Mouse (Mus musculus) left cerebral cortex, postnatal 14 days (tissue): ENCODE data around the gene Adamtsl4. TPM values are rescaled to one million over a fixed set of nuclear protein-coding genes. Genes with fewer than 3 reads are reported as not detected.

ENCODE experiments used
- DNase-seq, 2 experiments: peaks; one replicate each; pipeline ENCODE4 v3.0.0; 2021 to 2022; ENCODE audit warnings: low spot score in 2 of 2, mixed read lengths in 1 of 2
- intact Hi-C: fragments of 180-260 bp; cut with DNase I; formaldehyde crosslinking; loops from one replicate; pipeline ENCODE4 v1.15.1; 2025
- microRNA-seq, 2 experiments: library from miRNA; unstranded; fragments of <30 nt; microRNA quantifications; one replicate each; pipeline ENCODE4 v1.2.0; 2022
- total RNA-seq, 2 experiments: library from RNA; stranded (reverse); gene quantifications; 2 replicates each; pipeline ENCODE4 v1.2.3; 2021

The Adamtsl4 gene
- total RNA-seq, 2 experiments from 2014 or later, result 2.0 TPM

DNA sequence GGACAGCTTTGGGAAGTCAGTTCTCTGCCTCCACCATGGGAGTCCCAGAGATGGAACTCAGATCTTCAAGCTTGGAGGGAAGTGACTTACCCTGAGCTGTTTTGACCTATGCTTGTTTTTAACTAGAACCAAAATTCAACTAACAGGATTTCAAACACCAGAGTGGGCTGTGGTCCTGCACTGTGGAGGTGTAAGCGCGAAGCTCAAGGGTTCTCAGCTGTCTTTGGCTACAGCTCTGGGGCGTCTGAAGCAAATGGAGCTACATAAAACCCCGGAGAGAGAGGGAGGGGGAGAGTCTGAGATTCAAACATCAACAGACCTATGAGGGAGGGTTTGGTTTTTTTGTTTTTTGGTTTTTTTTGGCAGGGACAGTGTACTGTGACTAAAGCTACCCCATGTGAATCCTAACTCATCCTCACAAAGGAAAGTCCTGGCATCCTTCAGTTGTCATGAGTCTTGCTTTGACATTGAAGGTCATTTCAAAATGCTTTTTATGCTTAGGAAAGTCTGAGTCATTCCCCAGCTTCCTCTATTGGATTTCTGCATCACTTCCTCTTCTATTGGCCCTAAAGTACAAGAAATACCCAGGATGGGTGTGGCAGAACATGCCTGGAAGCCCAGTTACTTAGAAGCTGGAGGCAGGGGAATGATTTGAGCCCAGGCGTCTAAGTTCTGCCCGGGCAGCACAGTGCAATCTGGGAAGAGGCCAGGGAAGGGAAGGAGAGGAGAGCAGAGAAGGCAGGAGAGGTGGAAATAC lies 37.3 kb downstream of the Adamtsl4 start:
- no peak for DNase-seq
- intact Hi-C loops, result no loop called here

DNA sequence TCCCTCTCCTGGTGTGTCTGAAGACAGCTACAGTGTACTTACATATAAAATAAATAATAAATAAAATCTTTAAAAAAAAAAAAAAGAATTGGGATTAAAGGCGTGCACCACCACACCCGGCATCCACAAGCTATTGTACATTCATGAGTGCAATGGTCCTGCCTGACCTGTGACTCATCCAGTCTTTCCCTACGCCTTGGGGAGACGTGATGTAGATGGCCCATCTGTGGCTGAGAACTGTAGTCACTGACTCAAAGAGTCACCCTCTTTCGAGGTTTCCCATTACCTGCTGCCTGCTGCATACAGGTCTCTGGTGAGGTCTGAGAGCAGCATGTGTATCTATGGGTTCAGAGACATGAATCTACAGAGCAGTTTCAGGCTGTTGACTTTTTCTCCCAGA lies 39.7 kb downstream of the Adamtsl4 start:
- no peak for DNase-seq
- intact Hi-C loops, result no loop called here

DNA sequence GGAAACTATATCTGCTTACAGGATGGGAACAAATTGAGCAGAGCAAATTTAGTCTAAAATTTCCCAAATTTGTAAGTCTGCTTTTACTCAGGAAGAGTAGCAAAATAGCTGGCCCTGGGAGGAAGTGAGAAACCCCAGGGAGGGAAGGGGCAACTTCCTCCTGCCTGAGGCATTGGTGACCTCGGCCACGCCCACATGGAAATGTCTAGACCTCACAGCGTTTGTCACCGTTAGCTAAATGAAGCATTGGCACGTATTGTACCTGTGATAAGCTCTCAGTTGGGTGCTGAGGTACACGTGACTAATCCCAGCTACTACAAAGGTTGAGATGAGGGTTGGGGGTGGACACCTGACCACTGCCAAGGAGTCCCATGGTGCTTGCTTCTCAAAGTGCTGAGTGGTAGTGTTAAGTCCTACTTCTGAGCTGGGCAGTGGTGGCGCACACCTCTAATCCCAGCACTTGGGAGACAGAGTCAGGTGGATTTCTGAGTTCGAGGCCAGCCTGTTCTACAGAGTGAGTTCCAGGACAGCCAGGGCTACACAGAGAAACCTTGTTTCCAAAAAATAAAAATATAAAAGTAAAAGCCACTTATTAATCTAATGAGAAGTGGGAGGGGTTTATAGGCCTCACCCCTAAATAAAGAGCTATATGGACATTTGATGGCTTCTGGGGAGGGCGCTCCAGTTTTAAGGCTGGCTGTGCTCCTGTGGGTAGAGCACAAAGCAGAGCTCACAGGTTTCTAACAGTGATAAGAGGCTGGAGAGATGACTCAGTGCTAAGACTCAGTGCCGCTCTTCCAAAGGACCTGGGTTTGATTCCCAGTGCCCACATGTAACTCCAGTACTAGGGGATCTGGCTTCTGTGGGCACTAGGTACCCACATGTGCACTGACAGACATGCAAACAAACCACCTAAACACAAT lies 42.1 kb downstream of the Adamtsl4 start:
- intact Hi-C loops, result no loop called here

DNA sequence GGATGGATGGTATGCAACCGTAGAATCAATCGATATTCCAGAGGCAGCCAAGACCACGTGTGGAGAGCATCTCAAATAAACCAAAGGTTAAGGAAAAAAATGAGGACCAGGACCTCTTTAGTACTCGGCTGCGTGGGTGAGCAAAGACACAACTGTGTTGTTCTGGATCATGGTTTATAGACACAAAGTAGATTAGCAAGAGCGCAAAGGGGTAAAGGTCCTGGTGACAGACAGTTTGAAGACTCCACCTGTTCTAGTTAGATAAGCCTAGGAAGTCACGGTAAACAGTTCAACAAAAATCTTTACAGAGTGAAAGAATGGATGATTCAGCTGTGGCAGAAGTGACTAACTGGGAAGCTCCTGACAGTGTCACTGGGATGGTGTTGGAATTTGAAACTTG lies 44.6 kb downstream of the Adamtsl4 start:
- intact Hi-C loops, result no loop called here
- DNase-seq, result no peak

More for the DNA sequence above, 42.1 kb downstream of the Adamtsl4 start:
- DNase-seq, result peak in 1 of 2 experiments; percentile 30

DNA sequence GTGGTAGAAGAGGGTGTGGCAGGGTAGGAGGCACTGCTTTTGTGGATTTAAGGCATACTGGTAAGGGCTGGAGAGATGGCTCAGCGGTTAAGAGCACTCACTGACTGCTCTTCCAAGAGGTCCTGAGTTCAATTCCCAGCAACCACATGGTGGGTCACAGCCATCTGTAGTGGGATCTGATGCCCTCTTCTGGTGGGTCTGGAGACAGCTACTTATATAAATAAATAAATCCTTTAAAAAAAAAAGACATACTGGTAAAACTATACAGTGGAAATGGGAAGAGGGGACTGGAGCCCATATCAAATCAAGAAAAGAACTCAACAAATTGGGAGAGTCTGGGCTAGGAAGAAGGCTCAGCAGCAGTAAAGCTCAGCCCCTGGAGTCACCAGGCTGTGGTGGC lies 48.0 kb downstream of the Adamtsl4 start:
- intact Hi-C loops, result no loop called here

DNA sequence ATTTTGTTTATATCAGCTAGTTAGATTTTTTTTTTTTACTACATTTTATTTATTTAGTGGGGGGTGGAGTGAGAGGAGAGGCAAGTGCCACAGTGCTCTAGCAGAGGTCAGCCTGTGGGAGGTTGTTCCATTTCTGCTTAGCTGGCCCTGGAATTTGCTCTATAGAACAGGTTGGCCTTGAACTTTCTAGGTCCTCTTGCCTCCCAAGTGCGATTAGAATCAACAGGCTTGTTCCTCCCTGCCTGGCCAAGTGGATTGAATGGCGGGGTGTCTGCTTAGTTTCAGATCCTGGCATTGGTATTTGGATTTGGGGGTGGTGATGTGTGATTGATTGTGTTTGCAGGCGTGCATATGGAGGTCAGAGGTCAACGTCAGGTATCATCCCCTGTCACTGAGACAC lies 51.6 kb downstream of the Adamtsl4 start:
- intact Hi-C loops, result no loop called here
- no peak for DNase-seq

More for the DNA sequence above, 48.0 kb downstream of the Adamtsl4 start:
- no peak for DNase-seq

DNA sequence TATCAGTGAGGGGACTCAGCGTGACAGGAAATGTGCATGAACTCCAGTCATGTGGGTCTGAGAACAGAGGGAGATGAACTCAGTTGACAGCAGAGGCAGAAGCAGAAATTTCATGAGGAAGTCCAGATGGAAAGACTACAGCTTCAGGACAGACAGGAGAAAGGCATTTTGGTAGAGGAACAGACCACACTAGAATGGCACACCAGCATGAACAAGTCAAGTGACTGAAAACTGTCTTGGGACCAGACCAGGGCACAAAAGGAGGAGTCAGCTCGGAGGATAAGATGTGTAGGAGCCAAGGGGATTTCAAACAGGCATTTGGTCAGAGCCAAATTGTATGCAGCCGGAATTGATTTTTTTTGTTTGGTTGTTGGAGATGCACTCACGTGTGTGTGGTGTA lies 52.1 kb downstream of the Adamtsl4 start:
- intact Hi-C loops, result no loop called here
- DNase-seq, result no peak

DNA sequence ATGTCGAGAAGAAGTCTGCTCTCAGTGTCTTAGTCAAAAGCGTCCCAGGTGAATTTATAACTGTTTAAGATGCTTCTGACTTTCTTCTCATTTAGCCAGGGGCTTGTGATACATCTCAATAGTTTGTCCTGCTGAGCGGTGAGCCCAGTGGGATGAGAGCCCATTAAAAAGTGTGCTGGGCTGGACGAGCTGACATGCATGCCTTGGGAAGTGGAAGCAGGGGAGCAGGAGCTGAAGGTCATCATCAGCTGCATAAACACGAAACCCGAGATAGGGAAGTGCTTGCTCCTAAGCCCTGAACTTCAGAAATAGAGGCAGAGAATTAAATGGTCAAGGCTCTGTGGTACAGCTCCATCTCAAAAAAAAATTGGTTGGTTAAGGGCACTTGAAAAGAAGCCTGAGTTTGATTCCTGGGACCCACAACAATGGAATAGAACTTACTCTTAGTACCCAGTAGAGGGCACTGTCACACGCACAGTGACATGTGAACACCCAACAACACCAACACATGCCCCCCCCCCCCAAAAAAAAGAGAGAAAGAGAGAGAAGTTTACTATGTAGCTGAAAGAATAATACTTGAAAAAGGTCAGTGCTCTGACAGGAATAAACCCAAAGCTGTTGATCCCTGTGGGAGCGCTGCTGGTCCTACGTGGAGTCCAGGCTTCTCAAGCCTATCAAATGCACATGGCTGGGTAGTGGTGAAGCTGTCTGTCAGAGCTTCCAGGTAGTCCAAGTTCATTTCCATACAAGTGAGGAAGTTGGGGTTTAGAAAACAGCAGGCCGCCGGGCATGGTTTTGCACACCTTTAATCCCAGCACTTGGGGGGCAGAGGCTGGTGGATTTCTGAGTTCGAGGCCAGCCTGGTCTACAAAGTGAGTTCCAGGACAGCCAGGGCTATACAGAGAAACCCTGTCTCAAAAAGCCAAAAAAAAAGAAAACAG lies 54.8 kb downstream of the Adamtsl4 start:
- DNase-seq, result no peak
- intact Hi-C loops, result no loop called here

DNA sequence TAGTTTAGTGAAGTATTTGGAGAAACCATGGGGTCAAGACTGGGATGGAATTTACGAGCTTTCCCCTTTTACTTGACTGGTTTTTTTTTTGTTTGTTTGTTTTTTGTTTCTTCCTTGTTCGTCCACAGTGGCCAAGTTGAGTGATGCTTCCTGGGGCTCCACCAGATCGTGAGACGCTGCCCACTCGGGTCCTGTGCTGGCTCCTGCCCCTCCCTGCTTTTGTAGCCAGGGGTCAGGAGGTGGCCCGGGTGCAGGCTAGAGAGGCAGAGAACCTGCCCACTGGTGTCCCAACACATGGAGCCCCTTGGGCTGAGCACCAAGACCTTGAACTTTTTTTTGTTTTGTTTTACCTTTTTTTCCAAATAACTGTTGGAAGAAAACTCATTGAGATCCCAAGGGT lies 56.4 kb downstream of the Adamtsl4 start:
- DNase-seq, result no peak
- intact Hi-C loops, result no loop called here

DNA sequence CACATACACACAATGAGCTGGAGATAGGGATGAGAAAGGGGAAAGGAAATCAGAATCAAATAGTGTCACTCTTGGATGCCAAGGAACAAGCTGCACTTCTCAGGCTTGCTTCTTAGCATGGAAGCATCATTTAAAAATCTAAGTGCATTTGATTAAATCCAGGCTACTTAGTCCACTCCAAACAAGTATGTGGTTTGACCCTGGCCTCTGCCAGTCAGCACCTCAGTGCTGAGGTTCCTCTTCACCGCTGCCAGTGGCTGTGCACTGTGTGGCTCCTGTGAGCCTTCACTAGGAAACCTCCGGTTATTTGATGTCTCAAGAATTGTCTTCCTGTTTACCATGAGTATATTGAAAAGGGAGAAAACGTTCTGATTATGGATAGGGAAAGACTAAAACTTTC lies 56.9 kb downstream of the Adamtsl4 start:
- DNase-seq, result no peak

DNA sequence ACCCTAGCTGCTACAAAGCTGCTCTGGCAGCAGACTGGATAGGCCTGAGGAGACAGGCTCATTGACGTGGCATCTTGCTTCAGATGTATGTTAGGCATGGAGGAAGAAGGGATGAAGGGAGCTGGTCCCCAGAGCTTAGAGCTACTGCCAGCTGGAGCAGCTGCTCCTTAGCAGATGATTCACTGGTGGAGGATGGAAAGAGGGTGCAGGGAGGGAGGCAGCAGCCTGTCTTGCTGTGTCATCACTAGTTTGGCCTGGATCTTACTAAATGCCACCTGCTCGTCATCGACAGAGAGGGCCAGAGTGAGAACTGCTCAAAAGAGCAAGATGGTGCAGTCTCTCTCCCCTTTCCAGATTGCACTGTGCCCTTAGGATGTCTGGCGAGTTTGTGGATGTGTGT lies 58.0 kb downstream of the Adamtsl4 start:
- intact Hi-C loops, result no loop called here
- peak; percentile 62 to 79 for DNase-seq

More for the DNA sequence above, 56.9 kb downstream of the Adamtsl4 start:
- intact Hi-C loops, result no loop called here

DNA sequence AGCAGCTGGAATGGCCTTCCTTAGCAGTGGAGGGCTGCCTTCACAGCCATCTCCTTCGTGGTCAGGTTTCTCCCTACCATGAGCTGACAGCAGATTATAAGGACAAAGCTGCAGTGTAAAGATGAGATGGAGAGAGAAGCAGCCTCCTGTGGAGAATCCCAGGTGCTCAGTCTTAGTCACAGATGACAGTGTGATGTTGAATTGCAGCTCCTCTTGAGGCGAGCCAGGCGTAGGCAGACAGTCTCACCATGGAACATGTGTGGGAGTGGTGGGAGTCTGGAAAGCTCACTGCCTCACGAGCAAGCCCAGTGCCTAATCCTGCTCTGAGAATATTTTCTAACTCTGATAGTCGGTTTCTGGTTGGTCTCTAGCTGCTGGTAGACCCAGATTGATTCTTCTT lies 60.0 kb downstream of the Adamtsl4 start:
- intact Hi-C loops, result no loop called here
- DNase-seq, result peak; percentile 80 to 90

Small RNA genes within 50 kb of the gene (microRNA-seq; reads per million reads assigned to microRNA genes)
- 0 to 0.34 reads per million in 2 experiments for gene Mir7014

Other genes with a start within 250 kb of the Adamtsl4 start
- gene Ctsk, start 188.7 kb downstream of the Adamtsl4 start, total RNA-seq, result 10 to 100 TPM; 15.1 to 18.0 TPM
- gene Ctss, start 161.1 kb downstream of the Adamtsl4 start, total RNA-seq, result 10 to 100 TPM; 29.6 to 31.3 TPM
- not detected for gene Hormad1, start 128.2 kb downstream of the Adamtsl4 start, total RNA-seq
- gene Golph3l, start 99.0 kb downstream of the Adamtsl4 start, total RNA-seq, result 10 to 100 TPM; 15.8 to 21.1 TPM
- gene Ensa, start 62.9 kb downstream of the Adamtsl4 start, total RNA-seq, result 100 to 1,000 TPM; 332 to 337 TPM
- 10 to 100 TPM; 58.6 to 69.2 TPM for gene Mcl1, start 29.1 kb downstream of the Adamtsl4 start, total RNA-seq
- gene Ecm1, start 51.7 kb upstream of the Adamtsl4 start, total RNA-seq, result 10 to 100 TPM; 11.4 to 13.2 TPM
- 10 to 100 TPM; 37.3 to 40.8 TPM for gene Tars2, start 72.3 kb upstream of the Adamtsl4 start, total RNA-seq
- 10 to 100 TPM; 61.3 to 61.8 TPM for gene Rprd2, start 130.9 kb upstream of the Adamtsl4 start, total RNA-seq
- 10 to 100 TPM; 26.3 to 33.9 TPM for gene Prpf3, start 168.0 kb upstream of the Adamtsl4 start, total RNA-seq
- 100 to 1,000 TPM; 152 to 157 TPM for gene Mrps21, start 183.6 kb upstream of the Adamtsl4 start, total RNA-seq
- gene Ciart, start 194.3 kb upstream of the Adamtsl4 start, total RNA-seq, result 10 to 100 TPM; 17.0 to 20.9 TPM
- gene BC028528, start 204.1 kb upstream of the Adamtsl4 start, total RNA-seq, result 10 to 100 TPM; 10.4 to 12.7 TPM
- gene Aph1a, start 206.1 kb upstream of the Adamtsl4 start, total RNA-seq, result 10 to 100 TPM; 72.2 to 79.0 TPM
- 1 to 10 TPM; 5.3 to 5.5 TPM for gene Car14, start 216.8 kb upstream of the Adamtsl4 start, total RNA-seq
- 100 to 1,000 TPM in 1 of 2 experiments, 10 to 100 TPM in 1; 95.6 to 107 TPM for gene Anp32e, start 241.3 kb upstream of the Adamtsl4 start, total RNA-seq